Mouse (Mus musculus) hindbrain, postnatal 0 days (tissue): ENCODE measurements at regions not wholly inside any gene's neighbourhood (a gene's known extent, or its start where the extent isn't known, plus 50 kb on each side); places are given as distances from the start of the nearest gene placed in this dataset.

Experiments used
- ATAC-seq: fragments of 200-750 bp; cut with Nextera tagmentation; 2 replicates; pipeline ENCODE4 v1.8.0; 2017; ENCODE audit warnings: mild to moderate bottlenecking, moderate TSS enrichment, moderate library complexity
- DNase-seq: peaks from one replicate; pipeline ENCODE4 v3.0.0-alpha.2; 2015; ENCODE audit warnings: low spot score
- H3K27ac ChIP-seq: fragments of 300-500 bp; sonication (generic); 2 replicates; pipeline ENCODE4 v1.5.1; 2014; ENCODE audit warnings: mild to moderate bottlenecking
- H3K27me3 ChIP-seq: fragments of 300-500 bp; sonication (generic); 2 replicates; pipeline ENCODE4 v1.6.1; 2014; ENCODE audit warnings: low read length, mixed read lengths; ENCODE audit not compliant: insufficient read depth
- H3K36me3 ChIP-seq: fragments of 300-500 bp; sonication (generic); 2 replicates; pipeline ENCODE4 v1.6.1; 2014; ENCODE audit warnings: low read length, mixed read lengths; ENCODE audit not compliant: insufficient read depth
- H3K4me1 ChIP-seq: fragments of 300-500 bp; sonication (generic); 2 replicates; pipeline ENCODE4 v1.6.1; 2014; ENCODE audit warnings: antibody characterized with exemption, low read length, mixed read lengths; ENCODE audit not compliant: insufficient read depth
- H3K4me2 ChIP-seq: fragments of 300-500 bp; sonication (generic); 2 replicates; pipeline ENCODE4 v1.6.1; 2014; ENCODE audit warnings: low read depth, mild to moderate bottlenecking, low read length, moderate library complexity, mixed read lengths
- H3K4me3 ChIP-seq: fragments of 300-500 bp; sonication (generic); 2 replicates; pipeline ENCODE4 v1.5.1; 2014; ENCODE audit warnings: low read length
- H3K9ac ChIP-seq: fragments of 300-500 bp; sonication (generic); replicated peaks from 2 replicates; pipeline ENCODE4 v1.6.1; 2014; ENCODE audit warnings: mild to moderate bottlenecking, low read length, moderate library complexity, mixed read lengths
- H3K9me3 ChIP-seq: fragments of 300-500 bp; sonication (generic); 2 replicates; pipeline ENCODE4 v1.6.1; 2016; ENCODE audit warnings: low read length, mixed read lengths
- CTCF ChIP-seq: IDR thresholded peaks from 2 replicates; pipeline ENCODE4 v1.5.1; 2016; ENCODE audit warnings: antibody characterized with exemption, control low read depth, low read depth
- WGBS: fragments of 180-500 bp; shearing (Covaris S2); extraction: QIAGEN DNeasy Blood & Tissue Kit; methylation state at CpG from one replicate; pipeline ENCODE4 v1.1.7; 2014; 5-methylcytosine and 5-hydroxymethylcytosine counted together

DNA sequence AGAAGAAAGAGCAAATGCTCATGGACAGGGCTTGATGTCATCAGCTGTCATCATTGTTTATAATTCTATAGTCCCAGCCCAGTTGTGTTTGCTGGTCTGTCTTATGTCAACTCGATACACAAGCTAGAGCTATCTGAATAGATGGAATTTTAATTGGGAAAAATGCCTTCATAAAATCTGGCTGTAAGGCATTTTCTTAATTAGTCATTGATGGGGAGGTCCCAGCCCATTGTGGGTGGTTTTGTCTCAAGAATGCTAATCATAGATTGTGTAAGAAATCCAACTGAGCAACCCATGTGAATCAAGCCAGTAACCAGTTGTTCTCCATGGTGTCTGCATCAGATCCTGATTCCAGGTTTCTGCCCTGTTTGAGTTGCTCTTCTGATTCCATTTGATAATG, 400.1 kb downstream of the Gm11232 start:
- WGBS: 51% methylated on average over 1 of the region's 1 CpGs
- H3K9ac ChIP-seq: no peak overlapping the region
- ATAC-seq (no peak), DNase-seq (no peak)
- no peaks in the 10 kb centered on the region for H3K9me3 ChIP-seq
- no peak overlapping the region for H3K27ac ChIP-seq
- H3K4me1 ChIP-seq: no peaks in the 10 kb centered on the region
- H3K36me3 ChIP-seq: no peaks in the 10 kb centered on the region
- TF ChIP-seq CTCF: no peak
- no peak overlapping the region for H3K4me2 ChIP-seq
- no peaks in the 10 kb centered on the region for H3K27me3 ChIP-seq
- no peak overlapping the region for H3K4me3 ChIP-seq

DNA sequence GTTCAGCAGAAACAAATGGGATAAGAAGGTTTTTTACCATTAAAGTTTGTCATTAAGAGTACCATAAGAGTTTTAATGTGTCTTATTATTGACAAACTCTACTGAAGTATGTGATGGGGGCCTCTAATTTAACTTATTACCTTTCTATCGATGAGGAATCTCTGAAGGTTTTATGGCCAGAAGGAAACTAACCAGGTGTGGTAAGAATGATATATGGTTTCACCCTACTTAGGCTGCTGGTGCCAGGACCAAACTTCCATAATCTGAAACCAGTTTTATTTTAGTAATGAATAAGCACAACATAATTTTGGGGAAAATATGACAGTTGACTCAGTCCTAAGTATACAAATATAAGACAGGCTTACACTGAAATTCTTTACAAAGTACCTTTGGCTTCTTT, 401.1 kb downstream of the Gm11232 start:
- H3K4me3 ChIP-seq: no peak overlapping the region
- TF ChIP-seq CTCF: no peak
- no peaks in the 10 kb centered on the region for H3K27me3 ChIP-seq
- H3K4me1 ChIP-seq: no peaks in the 10 kb centered on the region
- ATAC-seq: no peak
- no peak overlapping the region for H3K27ac ChIP-seq
- H3K9me3 ChIP-seq: no peaks in the 10 kb centered on the region
- no peaks in the 10 kb centered on the region for H3K36me3 ChIP-seq
- no peak for DNase-seq
- 98% methylated on average over 1 of the region's 1 CpGs for WGBS
- H3K9ac ChIP-seq: no peak overlapping the region
- no peak overlapping the region for H3K4me2 ChIP-seq

DNA sequence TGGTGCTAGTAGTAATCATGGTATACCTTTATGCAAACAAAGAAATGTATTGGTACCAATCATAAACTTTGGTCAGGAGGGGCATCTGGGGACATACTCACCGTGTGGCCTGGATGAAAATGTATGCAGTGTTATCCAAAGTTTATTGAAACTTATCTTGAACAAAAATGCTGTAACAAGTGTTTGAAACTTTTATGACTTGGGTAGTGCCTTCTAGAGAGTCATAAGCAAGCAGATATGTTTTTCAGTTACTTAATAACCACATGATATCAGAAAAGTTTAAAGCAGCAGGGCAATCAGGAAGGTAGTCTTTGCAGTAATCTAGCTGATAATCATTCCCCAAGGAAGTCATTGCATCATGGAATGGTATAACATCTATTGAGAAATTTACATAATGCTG, 401.5 kb downstream of the Gm11232 start:
- H3K4me3 ChIP-seq: no peak overlapping the region
- H3K9ac ChIP-seq: no peak overlapping the region
- DNase-seq: no peak
- WGBS: 91% methylated on average over 1 of the region's 1 CpGs
- H3K27me3 ChIP-seq: no peaks in the 10 kb centered on the region
- no peak overlapping the region for H3K27ac ChIP-seq
- TF ChIP-seq CTCF: no peak
- no peaks in the 10 kb centered on the region for H3K4me1 ChIP-seq
- no peak for ATAC-seq
- no peaks in the 10 kb centered on the region for H3K36me3 ChIP-seq
- H3K4me2 ChIP-seq: no peak overlapping the region
- H3K9me3 ChIP-seq: no peaks in the 10 kb centered on the region

DNA sequence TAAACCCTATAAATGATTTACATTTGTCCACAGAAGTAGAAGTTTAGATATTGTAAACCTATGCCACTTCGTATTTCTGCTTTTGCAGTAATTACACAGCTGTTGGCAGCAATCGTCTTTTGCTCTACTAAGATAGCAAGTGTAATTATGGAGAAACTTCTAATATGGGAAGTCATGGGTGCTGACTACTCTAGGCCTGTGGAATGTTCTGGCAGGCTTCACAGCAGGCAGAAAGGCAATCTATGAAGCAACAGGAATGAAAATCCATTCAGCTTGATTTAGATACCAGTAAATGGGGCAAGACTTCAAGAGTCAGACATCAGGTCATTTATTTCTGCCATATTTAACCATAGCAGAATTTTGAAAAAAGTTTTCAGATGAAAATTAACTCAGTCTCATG, 405.9 kb downstream of the Gm11232 start:
- DNase-seq (no peak), ATAC-seq (no peak)
- Histone ChIP-seq H3K9me3 (no peaks in the 10 kb centered on the region), H3K4me1 (no peaks in the 10 kb centered on the region), H3K4me2 (no peak overlapping the region), H3K27ac (no peak overlapping the region), H3K27me3 (no peaks in the 10 kb centered on the region), H3K36me3 (no peaks in the 10 kb centered on the region), H3K9ac (no peak overlapping the region), H3K4me3 (no peak overlapping the region)
- 82% methylated on average over 2 of the region's 2 CpGs for WGBS
- no peak for TF ChIP-seq CTCF

DNA sequence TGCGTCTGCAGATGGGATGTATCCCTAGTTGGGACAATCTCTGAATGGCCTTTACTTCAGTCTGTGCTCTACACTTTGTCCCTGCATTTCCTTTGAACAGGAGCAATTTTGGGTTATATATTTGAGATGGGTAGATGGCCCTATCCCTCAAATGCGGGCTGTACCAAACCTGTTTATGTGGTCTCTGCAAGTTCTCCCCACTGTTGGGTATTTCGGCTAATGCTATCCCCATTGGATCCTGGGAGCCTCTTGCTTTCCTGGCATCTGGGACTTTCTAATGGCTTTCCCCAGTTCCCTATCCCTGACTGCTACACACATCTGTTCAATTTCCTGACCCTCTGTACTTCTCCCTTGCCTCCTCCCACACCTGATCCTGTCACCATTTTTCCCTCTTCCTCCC, 414.7 kb downstream of the Gm11232 start:
- H3K4me2 ChIP-seq: no peak overlapping the region
- no peaks in the 10 kb centered on the region for H3K9me3 ChIP-seq
- H3K4me1 ChIP-seq: no peaks in the 10 kb centered on the region
- no peak overlapping the region for H3K4me3 ChIP-seq
- DNase-seq (no peak), ATAC-seq (no peak)
- WGBS: 88% methylated on average over 3 of the region's 3 CpGs
- H3K9ac ChIP-seq: no peak overlapping the region
- H3K27me3 ChIP-seq: no peaks in the 10 kb centered on the region
- H3K27ac ChIP-seq: no peak overlapping the region
- no peak for TF ChIP-seq CTCF
- H3K36me3 ChIP-seq: no peaks in the 10 kb centered on the region

DNA sequence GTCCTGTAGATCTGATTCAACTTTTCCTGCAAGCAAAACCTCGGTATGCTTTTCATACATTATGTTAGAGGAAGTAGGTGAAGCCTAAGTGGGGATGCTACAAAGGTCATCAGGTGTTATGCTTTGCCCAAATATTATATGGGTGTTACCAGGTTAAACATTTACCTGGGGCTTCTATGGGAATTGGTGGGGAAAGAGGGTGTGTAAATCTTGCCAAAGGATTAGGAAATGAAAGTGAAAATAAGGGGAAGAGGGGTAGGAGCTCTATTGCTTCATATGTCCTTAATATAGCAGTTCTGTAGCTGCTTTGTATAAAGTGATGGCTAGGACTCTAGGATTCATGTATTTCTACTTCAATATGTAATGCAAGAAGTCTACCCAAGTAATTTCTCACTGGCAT, 419.2 kb downstream of the Gm11232 start:
- WGBS: 76% methylated on average over 1 of the region's 1 CpGs
- DNase-seq (no peak), ATAC-seq (no peak)
- no peaks in the 10 kb centered on the region for H3K27me3 ChIP-seq
- no peak overlapping the region for H3K27ac ChIP-seq
- H3K4me3 ChIP-seq: no peak overlapping the region
- no peak overlapping the region for H3K4me2 ChIP-seq
- H3K4me1 ChIP-seq: no peaks in the 10 kb centered on the region
- no peak for TF ChIP-seq CTCF
- no peak overlapping the region for H3K9ac ChIP-seq
- H3K36me3 ChIP-seq: no peaks in the 10 kb centered on the region
- no peaks in the 10 kb centered on the region for H3K9me3 ChIP-seq

DNA sequence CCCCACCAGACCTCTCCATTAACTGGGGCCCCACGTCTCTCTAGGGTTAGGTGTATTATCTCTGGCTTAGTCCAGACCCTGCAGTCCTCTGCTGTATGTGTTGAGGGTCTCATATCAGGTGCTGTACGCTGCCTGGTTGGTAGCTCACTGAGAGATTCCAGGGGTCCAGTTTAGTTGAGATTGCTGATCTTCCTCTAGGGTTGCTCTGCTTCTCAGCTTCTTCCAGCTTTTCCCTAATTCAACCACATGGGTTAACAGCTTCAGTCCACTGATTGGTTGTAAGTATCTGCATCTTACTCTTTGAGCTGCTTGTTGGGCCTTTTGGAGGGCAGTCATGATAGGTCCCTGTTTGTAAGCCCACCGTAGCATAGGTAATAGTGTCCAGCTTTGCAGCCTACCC, 425.1 kb downstream of the Gm11232 start:
- no peaks in the 10 kb centered on the region for H3K27me3 ChIP-seq
- H3K4me1 ChIP-seq: no peaks in the 10 kb centered on the region
- H3K4me2 ChIP-seq: no peak overlapping the region
- DNase-seq (no peak), ATAC-seq (no peak)
- H3K36me3 ChIP-seq: no peaks in the 10 kb centered on the region
- no peak for TF ChIP-seq CTCF
- H3K27ac ChIP-seq: no peak overlapping the region
- no peak overlapping the region for H3K9ac ChIP-seq
- H3K9me3 ChIP-seq: no peaks in the 10 kb centered on the region
- 85% methylated on average over 3 of the region's 3 CpGs for WGBS
- H3K4me3 ChIP-seq: no peak overlapping the region
